Mouse (Mus musculus): ENCODE measurements around the gene Vsx2.

- no peak for TF ChIP-seq CTCF (IDR thresholded peaks at IDR 0.05; ENCODE audit: extremely low read depth, insufficient read depth, insufficient read length, insufficient replicate concordance)
- no peak for TF ChIP-seq POLR2A (IDR thresholded peaks at IDR 0.05; ENCODE audit: low read depth, low read length)
Measured at GRCm38 (mm10) chr12:84541391-84541958, 28.1 kb upstream of the Vsx2 start.

All from spleen, adult 2 months (tissue).